Mouse (Mus musculus) E14TG2a.4 (cell line): ENCODE measurements around the gene Fzd7.

ENCODE experiments used
- H3K27me3 ChIP-seq: 2 replicates; pipeline ENCODE4 v1.6.1; 2014; ENCODE audit warnings: low read length, control low read depth; ENCODE audit not compliant: insufficient read depth
- H3K36me3 ChIP-seq: 2 replicates; pipeline ENCODE4 v1.6.1; 2014; ENCODE audit warnings: low read length, control low read depth; ENCODE audit not compliant: insufficient read depth
- H3K4me1 ChIP-seq: replicated peaks from 2 replicates; pipeline ENCODE4 v1.6.1; 2014; ENCODE audit warnings: low read depth, low read length, control low read depth
- H3K4me3 ChIP-seq: replicated peaks from 2 replicates; pipeline ENCODE4 v1.5.1; 2014; ENCODE audit warnings: mild to moderate bottlenecking, low read length
- H3K9me3 ChIP-seq: 2 replicates; pipeline ENCODE4 v1.6.1; 2014; ENCODE audit warnings: low read length, control low read depth
- CTCF ChIP-seq: conservative IDR thresholded peaks from 2 replicates; pipeline ENCODE4 v1.5.1; 2014; ENCODE audit warnings: low read length
- NANOG ChIP-seq: IDR thresholded peaks from 2 replicates; pipeline ENCODE4 v1.6.1; 2014; ENCODE audit warnings: borderline replicate concordance, low read length, mixed read lengths
- POU5F1 ChIP-seq: IDR thresholded peaks from 2 replicates; pipeline ENCODE4 v1.6.1; 2014; ENCODE audit warnings: low read length, borderline replicate concordance

Gene Fzd7

DNA sequence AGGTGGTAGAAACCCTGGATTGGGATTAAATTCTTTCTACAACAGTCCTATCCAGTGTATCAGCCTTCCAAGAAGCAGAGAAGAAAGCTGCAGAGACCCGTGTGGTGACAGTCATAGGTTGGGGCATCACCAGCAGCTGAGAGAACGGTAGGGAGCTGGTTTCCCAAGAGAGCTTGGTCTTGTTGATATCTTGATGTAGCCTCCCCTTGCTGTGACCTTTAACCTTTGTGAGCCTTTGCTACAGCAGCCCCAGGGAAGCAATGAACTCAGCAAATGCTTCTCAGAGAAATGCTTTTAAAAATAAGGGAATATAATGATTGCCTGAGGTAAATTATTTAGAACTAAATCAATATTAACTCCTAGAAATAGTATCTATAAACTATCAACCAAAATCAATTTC lies 20.1 kb downstream of the Fzd7 start:
- Histone ChIP-seq H3K9me3 (no peaks in the 10 kb centered on the region), H3K36me3 (no peaks in the 10 kb centered on the region), H3K4me1 (0 out of 2 replicates have a peak, but pooled peaks cover 3% of the 10 kb centered on the region), H3K27me3 (peaks cover 53% of the 10 kb centered on the region), H3K4me3 (no peak overlapping the region)
- no peak for TF ChIP-seq POU5F1
- TF ChIP-seq NANOG = no peak
- no peak for TF ChIP-seq CTCF

DNA sequence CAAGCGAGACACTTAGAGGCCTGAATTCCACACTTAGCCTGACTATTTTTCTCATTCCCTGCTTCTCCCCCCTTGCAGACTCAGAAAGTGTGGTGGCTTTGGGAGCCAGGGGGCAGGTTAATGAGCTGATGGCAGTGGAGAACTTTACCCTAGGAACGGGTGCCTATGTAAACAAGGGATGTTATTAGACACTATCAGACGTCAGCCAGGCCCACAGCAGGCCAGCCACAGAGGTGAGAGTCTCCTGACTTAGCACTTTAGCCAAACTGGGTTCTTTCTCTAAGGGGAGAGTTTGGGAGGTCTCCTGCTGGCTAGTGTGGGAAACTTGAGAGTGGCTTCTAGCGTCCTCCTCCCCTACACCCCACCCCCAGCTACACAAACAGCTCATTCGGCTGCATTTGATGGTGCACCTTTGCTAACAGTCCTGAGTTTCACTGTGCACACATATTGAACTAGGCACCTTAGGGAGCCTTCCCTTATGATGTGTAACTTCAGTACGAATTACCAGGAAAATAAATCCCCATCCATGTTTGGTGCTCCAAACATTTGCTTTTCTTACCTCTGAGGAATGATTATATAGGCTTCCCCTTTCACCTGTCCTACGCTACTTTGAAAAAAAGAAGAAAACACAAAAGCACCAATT lies 21.6 kb downstream of the Fzd7 start:
- Histone ChIP-seq H3K4me1 (peaks cover 17% of the 10 kb centered on the region), H3K36me3 (no peaks in the 10 kb centered on the region), H3K4me3 (no peak overlapping the region), H3K9me3 (no peaks in the 10 kb centered on the region), H3K27me3 (peaks cover 60% of the 10 kb centered on the region)
- TF ChIP-seq NANOG = no peak
- no peak for TF ChIP-seq CTCF
- no peak for TF ChIP-seq POU5F1

DNA sequence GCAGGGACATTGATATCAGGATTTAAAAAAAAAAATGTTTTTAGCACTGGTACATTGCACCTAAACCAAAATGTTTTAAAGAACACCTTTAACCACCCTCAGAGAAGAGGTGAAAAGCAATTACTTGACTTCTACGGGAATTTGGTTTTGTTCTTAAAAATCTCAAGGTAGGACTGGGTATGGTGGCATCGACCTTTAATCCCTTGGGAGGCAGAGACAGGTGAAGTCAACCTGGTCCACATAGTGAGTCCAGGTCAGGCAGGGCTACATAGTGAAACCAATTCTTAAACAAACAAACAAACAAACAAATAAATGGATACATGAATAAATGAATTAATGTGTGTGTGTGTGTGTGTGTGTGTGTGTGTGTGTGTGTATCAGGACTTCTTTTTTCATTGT lies 22.1 kb downstream of the Fzd7 start:
- Histone ChIP-seq H3K27me3 (peaks cover 56% of the 10 kb centered on the region), H3K4me3 (no peak overlapping the region), H3K36me3 (no peaks in the 10 kb centered on the region), H3K4me1 (peaks cover 21% of the 10 kb centered on the region), H3K9me3 (no peaks in the 10 kb centered on the region)
- TF ChIP-seq POU5F1 (no peak), CTCF (no peak), NANOG (no peak)

DNA sequence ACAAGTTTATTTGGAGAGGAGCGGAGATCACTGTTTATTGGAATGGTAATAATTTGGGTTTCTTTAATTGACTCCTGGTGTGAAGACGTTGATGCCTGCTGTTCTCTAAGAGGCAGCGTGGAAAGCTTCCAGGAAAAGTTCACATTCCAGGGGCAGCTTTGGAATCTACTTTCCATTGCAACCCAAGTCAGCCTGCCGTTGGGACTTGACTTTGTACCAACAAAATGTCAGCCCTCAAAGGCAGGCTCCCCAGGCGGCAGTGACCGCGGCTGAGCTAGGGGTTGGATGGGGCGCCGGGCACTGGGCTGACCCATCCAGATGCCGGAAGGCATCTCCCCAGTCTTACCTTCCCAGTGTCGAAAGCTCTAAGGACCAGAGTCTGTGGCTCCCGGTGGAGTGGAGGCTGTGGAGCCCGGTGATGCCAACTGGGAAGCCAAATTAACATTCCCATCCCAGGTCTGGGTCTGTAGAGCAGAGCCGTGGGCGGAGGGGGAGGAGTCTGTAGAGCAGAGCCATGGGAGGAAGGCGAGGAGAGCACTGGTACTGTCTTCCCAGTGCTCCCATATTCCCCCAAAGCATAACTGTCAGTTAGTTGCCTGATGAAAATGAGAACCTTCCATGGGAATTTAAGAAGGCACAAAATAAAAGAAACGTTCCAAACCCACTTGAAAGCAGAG lies 26.4 kb downstream of the Fzd7 start:
- Histone ChIP-seq H3K4me3 (peak overlapping the region; percentile 45), H3K27me3 (peaks cover 75% of the 10 kb centered on the region), H3K36me3 (no peaks in the 10 kb centered on the region), H3K4me1 (peaks cover 29% of the 10 kb centered on the region), H3K9me3 (no peaks in the 10 kb centered on the region)
- peak; percentile 89 for TF ChIP-seq NANOG
- no peak for TF ChIP-seq POU5F1
- no peak for TF ChIP-seq CTCF

DNA sequence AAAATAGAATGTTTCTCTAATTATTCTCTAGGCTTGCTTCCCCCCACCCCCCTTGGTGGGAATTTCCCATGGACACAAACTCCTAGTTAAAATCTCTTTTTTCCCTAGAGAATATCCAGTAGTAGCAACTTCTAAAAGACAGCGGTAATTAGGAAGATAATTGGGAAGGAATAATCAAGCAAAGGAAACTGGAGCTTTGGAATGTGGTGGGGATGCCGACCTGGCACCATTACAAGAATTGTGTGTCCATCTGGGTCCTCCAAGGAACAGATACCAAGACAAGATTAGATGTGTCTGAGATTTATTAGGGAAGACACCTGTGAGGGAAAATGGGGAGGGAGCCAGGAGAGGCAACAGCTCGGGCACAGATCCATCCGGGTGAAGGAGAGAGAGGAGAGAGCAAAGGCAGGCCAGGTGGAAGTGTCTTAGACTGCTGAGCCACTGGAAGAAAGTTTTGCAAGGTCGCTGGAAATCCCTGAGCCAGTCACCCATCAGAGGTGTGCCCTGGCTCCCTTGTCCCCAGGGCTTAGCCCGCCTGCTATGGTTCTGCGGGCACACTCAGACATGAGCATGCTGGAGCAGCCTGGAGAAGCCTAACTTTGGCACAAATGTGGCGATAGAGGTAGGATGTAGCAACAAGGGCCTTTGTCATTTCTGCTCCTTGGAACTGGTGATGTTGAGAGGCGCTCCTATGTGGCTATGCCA lies 29.5 kb downstream of the Fzd7 start:
- peaks cover 43% of the 10 kb centered on the region for H3K4me1 ChIP-seq
- no peaks in the 10 kb centered on the region for H3K36me3 ChIP-seq
- no peak overlapping the region for H3K4me3 ChIP-seq
- no peaks in the 10 kb centered on the region for H3K9me3 ChIP-seq
- H3K27me3 ChIP-seq = peaks cover 54% of the 10 kb centered on the region
- TF ChIP-seq NANOG (no peak), CTCF (no peak), POU5F1 (no peak)

DNA sequence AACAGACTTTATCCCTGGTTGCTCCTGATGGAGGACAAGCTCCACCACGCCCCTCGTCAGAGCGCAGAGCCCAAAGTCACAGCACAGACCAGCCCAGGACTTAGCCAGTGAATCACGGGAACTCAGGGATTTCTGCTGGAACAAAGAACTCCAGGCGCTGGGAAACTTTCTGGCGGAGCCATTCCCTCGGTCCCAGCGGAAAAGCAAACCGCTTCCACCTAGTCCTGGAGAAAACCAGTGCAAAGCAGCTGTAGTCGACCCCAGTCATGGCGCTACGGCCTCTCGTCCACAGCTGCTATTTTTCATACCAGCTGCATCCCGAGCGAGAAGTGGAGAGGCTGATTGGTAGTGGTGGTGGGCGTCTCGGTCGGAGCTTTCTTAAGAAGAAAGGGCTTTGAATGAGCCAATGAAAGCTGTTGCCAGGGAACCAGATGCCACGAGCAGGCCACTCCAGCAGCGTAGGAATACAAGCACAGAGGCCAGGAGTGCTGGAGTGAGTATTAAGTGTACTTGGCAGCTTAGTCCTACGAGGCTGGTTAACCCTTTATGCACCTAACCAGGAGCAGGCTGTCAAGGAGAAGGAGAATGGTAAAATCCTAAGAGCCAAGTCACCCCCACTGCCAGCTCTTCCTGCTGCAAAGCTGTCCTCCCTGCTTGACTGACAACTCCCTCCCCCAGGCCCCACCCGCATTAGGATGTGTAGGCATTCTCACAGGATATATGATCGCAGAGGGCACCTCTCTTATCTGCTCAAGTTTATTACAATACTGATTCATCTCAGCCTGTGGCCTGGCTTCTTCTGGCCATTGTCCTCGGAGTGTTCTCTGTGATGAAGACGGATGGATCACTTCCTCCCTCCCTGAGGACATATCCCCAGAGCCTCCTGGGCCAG lies 34.0 kb downstream of the Fzd7 start, which contains the start of gene Gm973:
Gm973 (plus strand) TSS at position 239 of the 892 bp plus-strand sequence.
- H3K4me3 ChIP-seq = peak within 1 kb of the TSS; percentile 72

DNA sequence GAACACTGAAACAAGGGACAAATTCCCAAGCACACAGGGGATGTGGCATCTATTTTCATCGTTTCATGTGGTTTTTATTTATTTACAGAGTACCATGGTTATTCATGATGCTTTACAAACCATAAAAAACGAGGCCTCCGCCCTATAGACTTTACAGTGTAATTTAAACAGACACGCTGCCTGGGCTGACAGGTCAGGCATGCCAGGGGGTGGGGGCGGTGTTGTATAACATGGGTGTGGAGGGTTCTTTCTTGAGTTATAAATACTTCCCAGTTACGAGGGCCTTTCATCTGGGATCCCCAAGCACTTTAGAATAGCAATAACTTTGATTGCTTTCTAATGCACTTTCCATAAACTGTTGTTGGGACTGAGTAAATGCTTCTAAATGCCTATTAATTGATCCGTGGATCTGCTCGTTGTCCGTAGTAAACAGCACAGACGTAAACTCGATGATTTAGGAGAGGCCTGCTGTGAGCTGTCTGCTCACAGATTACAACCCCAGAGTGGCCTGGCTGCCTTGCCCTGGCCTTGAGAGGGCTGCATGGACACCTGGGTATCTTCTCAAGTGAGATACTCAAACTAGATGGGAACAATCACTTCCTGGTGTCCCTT lies 38.1 kb downstream of the Fzd7 start:
- peaks cover 81% of the 10 kb centered on the region for H3K4me1 ChIP-seq
- H3K9me3 ChIP-seq = no peaks in the 10 kb centered on the region
- H3K36me3 ChIP-seq = no peaks in the 10 kb centered on the region
- peaks cover 10% of the 10 kb centered on the region for H3K27me3 ChIP-seq
- no peak overlapping the region for H3K4me3 ChIP-seq
- TF ChIP-seq NANOG (no peak), POU5F1 (no peak), CTCF (no peak)

More for the DNA sequence above, 34.0 kb downstream of the Fzd7 start, which contains the start of gene Gm973:
- H3K27me3 ChIP-seq = peaks cover 31% of the 10 kb centered on the region
- no peaks in the 10 kb centered on the region for H3K9me3 ChIP-seq
- H3K4me1 ChIP-seq = peaks cover 58% of the 10 kb centered on the region
- no peaks in the 10 kb centered on the region for H3K36me3 ChIP-seq
- TF ChIP-seq NANOG (no peak), CTCF (no peak), POU5F1 (no peak)
